Mouse (Mus musculus) ES-E14 (cell line): ENCODE data around the gene Wnt9b.

Source experiments
- CHD2 ChIP-seq: IDR thresholded peaks from 2 replicates; pipeline ENCODE4 v1.6.1; 2014; ENCODE audit warnings: mild to moderate bottlenecking, low read depth, low read length, inconsistent platforms
- MAFK ChIP-seq: IDR thresholded peaks from 2 replicates; pipeline ENCODE4 v1.6.1; 2014; ENCODE audit warnings: mild to moderate bottlenecking, low read depth, low read length, inconsistent platforms; ENCODE audit not compliant: insufficient read depth

DNA sequence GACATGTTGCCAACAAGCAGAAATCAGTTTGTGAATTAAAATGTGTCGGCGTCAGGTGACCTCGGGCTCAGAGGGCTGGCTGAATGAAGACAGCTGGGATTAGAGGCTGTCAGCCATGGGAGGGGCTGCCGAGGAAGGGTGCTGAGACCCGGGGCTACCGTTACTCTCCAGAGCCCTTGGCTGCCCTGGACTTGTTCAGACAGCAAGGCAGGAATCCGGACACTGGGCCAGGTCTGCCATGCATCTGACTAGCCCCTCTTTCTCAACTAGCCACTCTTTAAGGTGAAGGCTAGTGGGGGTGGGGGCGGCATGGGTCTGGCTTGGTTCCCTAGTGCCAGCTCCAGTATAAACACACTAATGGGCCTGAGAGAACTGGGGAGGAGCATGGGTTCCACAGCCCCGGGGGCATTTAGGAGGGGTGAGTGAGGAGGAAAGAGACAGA lies 27.6 kb downstream of the Wnt9b start:
- no peak for TF ChIP-seq MAFK
- TF ChIP-seq CHD2 = no peak
